Mouse (Mus musculus) stomach, embryonic 16.5 days (tissue): Measurements from ENCODE around the gene Polh. TPM values are rescaled to one million over a fixed set of nuclear protein-coding genes. Genes with fewer than 3 reads are reported as not detected.

ENCODE experiments used
- ATAC-seq: fragments of 200-750 bp; cut with Nextera tagmentation; 2 replicates; pipeline ENCODE4 v1.8.0; 2017; ENCODE audit warnings: moderate number of reproducible peaks, moderate TSS enrichment; ENCODE audit not compliant: insufficient read depth, low FRiP score
- H3K27ac ChIP-seq: fragments of 300-500 bp; sonication (generic); 2 replicates; pipeline ENCODE4 v1.5.1; 2014; ENCODE audit warnings: low read length
- H3K27me3 ChIP-seq: fragments of 300-500 bp; sonication (generic); 2 replicates; pipeline ENCODE4 v1.6.1; 2014; ENCODE audit warnings: low read length, control low read depth, mixed read lengths; ENCODE audit not compliant: control insufficient read depth, insufficient read depth
- H3K36me3 ChIP-seq: fragments of 300-500 bp; sonication (generic); 2 replicates; pipeline ENCODE4 v1.6.1; 2014; ENCODE audit warnings: low read length; ENCODE audit not compliant: control insufficient read depth, insufficient read depth
- H3K4me1 ChIP-seq: fragments of 300-500 bp; sonication (generic); 2 replicates; pipeline ENCODE4 v1.6.1; 2014; ENCODE audit warnings: low read length, control low read depth, mixed read lengths; ENCODE audit not compliant: control insufficient read depth, insufficient read depth
- H3K4me2 ChIP-seq: fragments of 300-500 bp; sonication (generic); 2 replicates; pipeline ENCODE4 v1.6.1; 2014; ENCODE audit warnings: low read depth, low read length, mixed read lengths
- H3K4me3 ChIP-seq: fragments of 300-500 bp; sonication (generic); replicated peaks from 2 replicates; pipeline ENCODE4 v1.5.1; 2014; ENCODE audit warnings: mild to moderate bottlenecking, low read length
- H3K9ac ChIP-seq: fragments of 300-500 bp; sonication (generic); 2 replicates; pipeline ENCODE4 v1.6.1; 2014; ENCODE audit warnings: low read length
- H3K9me3 ChIP-seq: fragments of 300-500 bp; sonication (generic); replicated peaks from 2 replicates; pipeline ENCODE4 v1.6.1; 2016; ENCODE audit warnings: low read length, control low read depth; ENCODE audit not compliant: control insufficient read depth
- WGBS: fragments of 180-500 bp; shearing (Covaris S2); extraction: QIAGEN DNeasy Blood & Tissue Kit; methylation state at CpG from one replicate; pipeline ENCODE4 v1.1.7; 2014; 5-methylcytosine and 5-hydroxymethylcytosine counted together
- microRNA counts: library from miRNA; unstranded; fragments of <30 nt; microRNA quantifications from one replicate; lab custom pipeline; 2016
- microRNA-seq: library from miRNA; unstranded; fragments of <30 nt; microRNA quantifications from one replicate; pipeline ENCODE4, GENCODE M21; 2016
- polyA plus RNA-seq: library from polyadenylated mRNA; unstranded; fragments of >200 nt; fragmentation: Nextera tagmentation; extraction: Ambion mirVana; gene quantifications from 2 replicates; pipeline ENCODE4 v1.2.1, GENCODE M21; 2015

The Polh gene
- polyA plus RNA-seq, 1 experiment from 2014 or later = 14.9 TPM

DNA sequence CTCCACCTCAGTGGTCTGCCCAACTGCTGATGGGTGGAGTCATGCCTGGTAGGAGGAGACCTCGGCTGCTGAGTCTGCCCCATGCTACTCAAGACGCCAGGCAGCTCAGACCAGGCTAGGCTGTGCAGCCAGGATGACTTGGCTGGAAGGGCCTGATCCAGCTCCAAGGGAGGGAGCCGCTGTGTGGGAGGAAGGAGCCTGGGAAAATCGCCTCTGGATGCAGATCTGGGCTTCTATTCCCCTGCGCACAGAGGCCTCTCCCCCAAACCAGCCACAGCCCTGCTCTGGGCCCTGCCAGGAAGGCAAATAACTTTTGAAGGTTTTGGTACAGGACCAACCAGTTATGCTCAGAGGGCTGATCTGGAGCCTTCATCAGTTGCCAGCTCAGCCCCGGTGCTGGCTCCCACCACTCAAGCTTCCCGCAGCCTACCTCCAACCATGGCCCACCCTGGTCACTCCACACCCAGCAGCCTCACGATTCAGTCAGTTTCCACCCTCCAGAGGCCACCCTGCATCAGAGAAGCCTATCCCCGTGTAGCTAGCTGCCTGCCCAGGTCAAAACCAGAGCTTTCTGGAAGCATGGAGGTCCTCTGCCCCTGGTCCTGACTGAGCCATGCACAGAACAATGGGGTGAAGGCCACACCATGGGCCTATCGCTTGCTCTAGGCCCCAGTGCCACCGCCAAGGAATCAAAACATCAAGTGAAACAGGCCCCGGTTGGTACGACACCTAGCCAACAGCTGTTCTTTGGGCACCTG, 72.5 kb downstream of the Polh start:
- Histone ChIP-seq H3K4me3 (no peak overlapping the region), H3K4me1 (0 out of 2 replicates have a peak, but pooled peaks cover 2% of the 10 kb centered on the region), H3K27ac (peak overlapping the region; percentile 54), H3K27me3 (no peaks in the 10 kb centered on the region), H3K4me2 (no peak overlapping the region), H3K36me3 (0 out of 2 replicates have a peak, but pooled peaks cover 19% of the 10 kb centered on the region), H3K9ac (peak overlapping the region; percentile 20; the same call in 1 of the 2 replicates), H3K9me3 (no peaks in the 10 kb centered on the region)
- ATAC-seq = peak; percentile 34; the same call in 1 of the 2 replicates
- WGBS = 71% methylated on average over 13 of the region's 13 CpGs

DNA sequence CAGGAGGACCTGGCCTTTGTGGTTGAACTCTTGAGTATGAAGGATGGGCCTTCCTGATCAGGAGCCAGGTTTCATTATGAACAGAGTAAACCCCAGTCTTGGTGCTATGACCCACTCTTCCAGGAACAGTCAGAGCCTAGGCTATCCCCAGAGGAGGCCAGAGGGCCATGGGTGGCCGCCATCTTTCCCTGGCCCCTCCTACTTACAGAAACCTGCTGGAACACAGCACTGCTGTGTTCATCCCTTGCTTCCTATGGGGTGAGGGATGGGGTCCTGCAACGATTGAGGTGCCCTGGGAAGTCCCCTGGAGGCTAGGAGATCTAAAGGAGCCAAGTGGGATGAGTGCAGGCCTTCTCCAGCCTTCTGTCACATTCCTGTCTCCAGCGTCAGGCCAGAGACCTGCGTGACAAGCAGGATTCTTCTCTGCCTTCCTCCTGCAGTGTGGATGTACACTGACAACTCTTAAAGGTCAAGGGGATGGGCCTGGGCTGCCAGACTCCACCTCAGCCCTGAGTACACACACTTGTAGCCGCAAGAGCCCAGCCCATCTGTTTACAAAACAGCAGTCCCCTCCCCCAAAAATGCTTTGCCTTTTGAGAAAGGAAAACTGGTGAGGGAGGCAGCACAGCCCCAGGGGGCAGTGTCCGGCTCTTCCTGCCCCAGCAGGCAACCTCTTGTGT, 74.5 kb downstream of the Polh start:
- ATAC-seq = no peak
- WGBS = 67% methylated on average over 6 of the region's 6 CpGs
- H3K9me3 ChIP-seq = no peaks in the 10 kb centered on the region
- no peak overlapping the region for H3K4me3 ChIP-seq
- H3K27ac ChIP-seq = no peak overlapping the region
- H3K4me2 ChIP-seq = no peak overlapping the region
- 0 out of 2 replicates have a peak, but pooled peaks cover 2% of the 10 kb centered on the region for H3K4me1 ChIP-seq
- no peak overlapping the region for H3K9ac ChIP-seq
- peaks cover 29% of the 10 kb centered on the region; the same call in 1 of the 2 replicates for H3K36me3 ChIP-seq
- H3K27me3 ChIP-seq = no peaks in the 10 kb centered on the region

DNA sequence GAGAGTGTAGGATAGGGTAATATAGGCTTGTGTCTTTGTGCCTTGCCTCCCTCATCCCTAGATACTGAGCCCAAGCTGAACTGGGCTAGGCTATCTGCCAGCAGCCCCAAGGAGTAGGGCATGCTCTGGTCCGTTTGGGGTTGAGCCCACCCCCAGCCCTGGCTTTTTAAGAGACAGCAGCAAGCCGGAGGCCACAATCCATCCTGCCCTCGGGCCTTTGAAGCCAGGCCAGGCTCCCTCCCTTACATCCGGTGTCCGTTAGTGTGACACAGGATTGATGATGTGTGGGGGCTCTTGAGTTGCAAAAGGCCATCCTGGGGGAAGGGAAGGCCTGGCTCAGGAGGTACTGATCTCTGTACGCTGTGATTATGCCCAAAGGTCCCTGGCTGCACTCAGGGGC, 75.8 kb downstream of the Polh start:
- Histone ChIP-seq H3K27me3 (no peaks in the 10 kb centered on the region), H3K4me3 (no peak overlapping the region), H3K9ac (no peak overlapping the region), H3K36me3 (peaks cover 29% of the 10 kb centered on the region; the same call in 1 of the 2 replicates), H3K4me2 (no peak overlapping the region), H3K9me3 (no peaks in the 10 kb centered on the region), H3K4me1 (no peaks in the 10 kb centered on the region), H3K27ac (no peak overlapping the region)
- WGBS = 54% methylated on average over 6 of the region's 6 CpGs
- ATAC-seq = no peak

DNA sequence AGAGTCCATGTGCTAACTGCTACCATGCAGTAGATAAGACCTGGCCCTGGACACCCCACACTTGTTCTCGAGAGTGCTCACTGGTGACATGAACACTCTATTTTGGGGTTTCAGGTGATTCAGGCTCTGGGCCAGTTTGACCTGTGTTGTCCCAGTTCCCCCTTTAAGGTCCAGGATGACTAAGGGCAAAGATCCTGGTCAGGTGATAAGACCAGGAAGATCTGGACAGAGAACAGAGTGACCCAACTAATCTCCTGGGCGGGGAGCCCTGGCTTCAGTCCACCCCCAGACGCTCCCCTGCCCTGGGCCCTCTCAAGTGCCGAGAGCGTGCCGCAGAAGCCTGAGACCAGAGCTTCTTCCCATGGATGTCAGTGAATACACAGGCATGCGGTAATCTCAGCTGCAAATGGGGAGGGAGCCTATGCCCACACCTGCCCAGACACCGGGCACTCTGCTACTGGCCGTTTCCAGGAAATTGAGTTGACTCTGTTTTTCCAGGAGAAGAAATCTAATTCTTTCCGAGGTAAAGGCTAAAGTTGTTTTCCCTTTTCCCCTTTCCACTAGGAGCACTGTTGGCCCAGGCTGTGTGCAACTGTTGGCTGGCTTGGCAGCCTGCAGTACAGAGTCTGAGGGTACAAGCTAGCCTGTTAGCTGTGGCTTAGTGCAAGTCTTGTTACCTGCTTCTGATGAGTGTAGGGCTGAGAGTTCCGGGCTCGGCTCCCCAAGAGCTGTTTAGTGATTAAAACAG, 78.3 kb downstream of the Polh start:
- WGBS = 88% methylated on average over 12 of the region's 12 CpGs
- Histone ChIP-seq H3K27ac (no peak overlapping the region), H3K27me3 (no peaks in the 10 kb centered on the region), H3K36me3 (peaks cover 32% of the 10 kb centered on the region; the same call in 1 of the 2 replicates), H3K4me3 (no peak overlapping the region), H3K4me2 (no peak overlapping the region), H3K9me3 (no peaks in the 10 kb centered on the region), H3K4me1 (no peaks in the 10 kb centered on the region), H3K9ac (no peak overlapping the region)
- ATAC-seq = no peak

DNA sequence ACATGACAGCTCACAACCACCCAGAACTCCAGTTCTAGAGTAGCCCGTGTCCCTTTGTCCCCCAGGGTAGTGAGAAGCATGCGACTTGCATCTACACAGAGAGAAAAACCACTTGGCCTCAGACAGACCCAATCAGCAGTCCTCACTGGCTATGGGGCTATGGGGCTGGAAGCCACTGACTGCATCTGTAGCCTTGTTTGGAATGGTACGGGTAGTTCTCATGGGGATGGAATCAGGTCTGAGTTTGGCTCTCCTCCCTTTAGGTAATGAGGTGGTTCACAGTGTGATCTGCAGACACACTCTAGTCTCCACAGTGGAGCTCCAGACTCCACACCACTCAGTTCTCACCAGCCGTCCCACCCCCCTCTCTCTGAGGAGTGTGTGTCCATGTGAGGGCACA, 79.2 kb downstream of the Polh start:
- no peak overlapping the region for H3K9ac ChIP-seq
- H3K36me3 ChIP-seq = peaks cover 33% of the 10 kb centered on the region; the same call in 1 of the 2 replicates
- no peak overlapping the region for H3K4me3 ChIP-seq
- peaks cover 2% of the 10 kb centered on the region; the same call in 1 of the 2 replicates for H3K4me1 ChIP-seq
- 88% methylated on average over 4 of the region's 4 CpGs for WGBS
- H3K4me2 ChIP-seq = no peak overlapping the region
- H3K27ac ChIP-seq = no peak overlapping the region
- H3K27me3 ChIP-seq = no peaks in the 10 kb centered on the region
- ATAC-seq = no peak
- no peaks in the 10 kb centered on the region for H3K9me3 ChIP-seq

DNA sequence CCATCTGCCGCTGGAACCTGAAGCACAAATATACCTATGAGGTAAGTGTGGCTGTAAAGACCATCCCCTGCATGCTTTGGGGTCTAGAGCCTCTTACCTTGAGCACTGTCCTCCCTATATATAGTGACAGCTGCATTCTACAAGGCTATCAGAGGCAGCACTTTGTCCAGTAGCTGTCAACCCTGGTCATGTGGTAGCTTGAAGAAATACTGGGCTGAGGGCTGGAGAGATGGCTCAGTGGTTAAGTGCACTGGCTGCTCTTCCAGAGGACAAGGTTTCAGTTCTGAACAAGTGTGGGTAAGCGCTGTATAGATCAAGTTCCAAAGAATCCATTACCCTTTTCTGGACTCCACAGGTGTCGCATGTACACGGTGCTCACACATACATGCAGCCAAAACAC, 79.7 kb downstream of the Polh start:
- H3K27me3 ChIP-seq = no peaks in the 10 kb centered on the region
- peaks cover 33% of the 10 kb centered on the region for H3K36me3 ChIP-seq
- H3K4me3 ChIP-seq = no peak overlapping the region
- ATAC-seq = no peak
- H3K9ac ChIP-seq = no peak overlapping the region
- no peak overlapping the region for H3K4me2 ChIP-seq
- WGBS = 98% methylated on average over 4 of the region's 4 CpGs
- H3K9me3 ChIP-seq = no peaks in the 10 kb centered on the region
- no peak overlapping the region for H3K27ac ChIP-seq
- H3K4me1 ChIP-seq = peaks cover 6% of the 10 kb centered on the region; the same call in 1 of the 2 replicates

MicroRNAs encoded within 50 kb of the gene (microRNA counts, 519-probe panel; counts per million panel counts)
- microRNA mmu-miR-693-3p (lab: Ali Mortazavi, UCI) (not detected), microRNA mmu-miR-693-5p (lab: Ali Mortazavi, UCI) (1,379 counts per million, percentile 13 among the panel's probes with 10 or more counts)

Small RNA genes lying within 50 kb of the gene (microRNA-seq; reads per million reads assigned to microRNA genes)
- not detected for gene Mir693

Other genes starting within 250 kb of the Polh start
- gene Vegfa, start 170.3 kb downstream of the Polh start, polyA plus RNA-seq = 3.6 and 3.9 TPM in 2 replicates
- gene Mrps18a, start 91.7 kb downstream of the Polh start, polyA plus RNA-seq = 124 and 126 TPM in 2 replicates
- 10.0 and 10.1 TPM in 2 replicates for gene Rsph9, start 58.4 kb downstream of the Polh start, polyA plus RNA-seq
- 33.9 and 36.6 TPM in 2 replicates for gene Mad2l1bp, start 49.1 kb downstream of the Polh start, polyA plus RNA-seq
- 37.9 and 39.2 TPM in 2 replicates for gene Gtpbp2, start 41.6 kb downstream of the Polh start, polyA plus RNA-seq
- gene Xpo5, start 137 bp upstream of the Polh start, polyA plus RNA-seq = 32.7 and 32.9 TPM in 2 replicates
- 67.9 and 72.6 TPM in 2 replicates for gene Polr1c, start 45.4 kb upstream of the Polh start, polyA plus RNA-seq
- 111 and 120 TPM in 2 replicates for gene Yipf3, start 45.4 kb upstream of the Polh start, polyA plus RNA-seq
- 0.45 and 0.48 TPM in 2 replicates for gene Lrrc73, start 50.9 kb upstream of the Polh start, polyA plus RNA-seq
- 36.8 and 38.9 TPM in 2 replicates for gene Tjap1, start 80.4 kb upstream of the Polh start, polyA plus RNA-seq
- gene Dlk2, start 94.8 kb upstream of the Polh start, polyA plus RNA-seq = 6.7 and 8.8 TPM in 2 replicates
- 6.6 and 6.7 TPM in 2 replicates for gene Abcc10, start 125.7 kb upstream of the Polh start, polyA plus RNA-seq
- gene Zfp318, start 181.1 kb upstream of the Polh start, polyA plus RNA-seq = 4.9 and 5.4 TPM in 2 replicates
- 1.5 and 1.8 TPM in 2 replicates for gene Crip3, start 226.3 kb upstream of the Polh start, polyA plus RNA-seq
- gene Slc22a7, start 235.8 kb upstream of the Polh start, polyA plus RNA-seq = not detected in 2 replicates